Comparison of ENCODE assay signal across 14 mouse cellular contexts in genomic region chr8:110929066-110929465, GRCm38 (mm10). TPM values are rescaled to one million over a fixed set of nuclear protein-coding genes. Genes with fewer than 3 reads are reported as not detected.
A peak's percentile ranks its signal among the peaks of the same experiment; 100 is the strongest.
DNase-seq lines count a peak whose midpoint lies in the region; ATAC-seq and TF ChIP-seq lines count a peak whose summit lies in the region.
"Had no signal": no experiment of that assay in that cellular context is flagged by ENCODE, and none has a peak within 500 bp of the region (broad histone marks: within the 10 kb centered on the region; RNA-seq: fewer than 3 reads in every experiment).

No protein-coding gene starts in this region.

- H3K27me3 ChIP-seq in splenic B cell, adult 2 months (ENCODE audit: control insufficient read depth, insufficient read depth, low read length, poor library complexity, severe bottlenecking): no peaks in the 10 kb centered on the region
- H3K27me3 ChIP-seq in midbrain, embryonic 13.5 days: no peaks in the 10 kb centered on the region
- H3K27me3 ChIP-seq: embryonic facial prominence, embryonic 15.5 days; limb, embryonic 13.5 days had no signal

- peak overlapping the region; percentile 73 for H3K27ac ChIP-seq in bone marrow, adult 2 months (ENCODE audit: control insufficient read depth, insufficient read depth, low read depth, low read length, poor library complexity)
- no peak overlapping the region for H3K27ac ChIP-seq in midbrain, embryonic 13.5 days
- H3K27ac ChIP-seq: limb, embryonic 13.5 days; macrophage had no signal

- H3K9me3 ChIP-seq in midbrain, embryonic 13.5 days: no peaks in the 10 kb centered on the region
- H3K9me3 ChIP-seq: embryonic facial prominence, embryonic 15.5 days; limb, embryonic 13.5 days had no signal

- ATAC-seq in midbrain, embryonic 13.5 days: no peak

- 10% methylated on average over 5 of the region's 5 CpGs for WGBS in bone marrow, adult 2 months
- 59% methylated on average over 5 of the region's 5 CpGs for WGBS in midbrain, embryonic 13.5 days

- peak; percentile 23 for DNase-seq in thymus, postnatal 14 days
- DNase-seq in thymus, postnatal 36 days: no peak
- DNase-seq in liver: peak; percentile 74
- peak; percentile 41 for DNase-seq in splenic B cell, adult 2 months (ENCODE audit: low read depth, low spot score)
- DNase-seq in cerebellum, postnatal 4 days (ENCODE audit: low spot score in 2 of 2): no peak
- no peak for DNase-seq in adrenal gland, adult 18-20 months (ENCODE audit: low spot score in 2 of 2)
- DNase-seq: cerebellum, postnatal 14 days; heart, postnatal 10 days; layer of hippocampus, postnatal 36 days had no signal

- TF ChIP-seq CTCF in bone marrow, adult 2 months (IDR thresholded peaks at IDR 0.05; ENCODE audit: control insufficient read depth, insufficient read depth, low read length): no peak

- peaks cover 5% of the 10 kb centered on the region; the same call in 1 of the 2 replicates for H3K4me1 ChIP-seq in bone marrow, adult 2 months (ENCODE audit: control insufficient read depth, insufficient read depth, low read length)
- peaks cover 7% of the 10 kb centered on the region for H3K4me1 ChIP-seq in midbrain, embryonic 13.5 days (replicated peaks)

- H3K4me3 ChIP-seq in bone marrow, adult 2 months (replicated peaks; ENCODE audit: control insufficient read depth, low read depth, low read length): no peak overlapping the region
- H3K4me3 ChIP-seq in midbrain, embryonic 13.5 days (replicated peaks): no peak overlapping the region
- H3K4me3 ChIP-seq: embryonic facial prominence, embryonic 15.5 days; limb, embryonic 13.5 days had no signal

- H3K36me3 ChIP-seq in splenic B cell, adult 2 months (ENCODE audit: control insufficient read depth, insufficient read depth, low read length, poor library complexity, severe bottlenecking): no peaks in the 10 kb centered on the region
- H3K36me3 ChIP-seq in midbrain, embryonic 13.5 days: peaks cover 12% of the 10 kb centered on the region

- no peak overlapping the region for H3K4me2 ChIP-seq in midbrain, embryonic 13.5 days (replicated peaks)
- H3K4me2 ChIP-seq: embryonic facial prominence, embryonic 15.5 days; limb, embryonic 13.5 days had no signal

- no peak overlapping the region for H3K9ac ChIP-seq in midbrain, embryonic 13.5 days (replicated peaks)
- H3K9ac ChIP-seq: embryonic facial prominence, embryonic 15.5 days; limb, embryonic 13.5 days had no signal

- no peak for TF ChIP-seq POLR2A in bone marrow, adult 2 months (IDR thresholded peaks at IDR 0.05; ENCODE audit: borderline replicate concordance, control insufficient read depth, low read depth, low read length)

RNA-seq across cellular contexts. Expression of gene St3gal2, which starts 9.3 kb away (rescaled TPM):
- polyA plus RNA-seq in bone marrow, adult 2 months (2011; ENCODE audit: insufficient read depth, insufficient read length, low replicate concordance, missing spikeins): 16.1 and 29.4 TPM in 2 replicates
- polyA plus RNA-seq in midbrain, embryonic 13.5 days (2015; fragmentation: Nextera tagmentation; extraction: Ambion mirVana): 20.8 and 22.9 TPM in 2 replicates
- total RNA-seq in adrenal gland, adult 18-20 months (2021): 10 to 100 TPM; 16.0 to 18.1 TPM

RNA-seq across cellular contexts. Expression of gene Fuk, which starts 26.8 kb away (rescaled TPM):
- 4.6 and 10.9 TPM in 2 replicates for polyA plus RNA-seq in bone marrow, adult 2 months (2011; ENCODE audit: insufficient read depth, insufficient read length, low replicate concordance, missing spikeins)
- 8.2 and 9.6 TPM in 2 replicates for polyA plus RNA-seq in midbrain, embryonic 13.5 days (2015; fragmentation: Nextera tagmentation; extraction: Ambion mirVana)
- total RNA-seq in adrenal gland, adult 18-20 months (2021): 1 to 10 TPM; 8.3 to 8.7 TPM

Comparison
In these comparisons a context has a peak if more than half of its experiments do, and no peak if none do; other contexts are left out.
1. DNase-seq: peak in thymus, postnatal 14 days (single experiment), liver (single experiment) and splenic B cell, adult 2 months (single experiment); none in thymus, postnatal 36 days (0 of 2), cerebellum, postnatal 4 days (0 of 2) and adrenal gland, adult 18-20 months (0 of 2).